Mouse (Mus musculus) liver, embryonic 14.5 days (tissue): ENCODE measurements around the gene Megf11. TPM values are rescaled to one million over a fixed set of nuclear protein-coding genes. Genes with fewer than 3 reads are reported as not detected.
A peak's percentile ranks its signal among the peaks of the same experiment; 100 is the strongest.

Experiments
- ATAC-seq: fragments of 200-750 bp; cut with Nextera tagmentation; 2 replicates; pipeline ENCODE4 v1.8.0; 2017; ENCODE audit warnings: moderate number of reproducible peaks, mild to moderate bottlenecking, moderate library complexity; ENCODE audit not compliant: insufficient read depth
- DNase-seq, 3 experiments: peaks; one replicate each; pipeline ENCODE4 v3.0.0-alpha.2; 2012 to 2013; ENCODE audit warnings: low read depth in 3 of 3, low spot score in 3 of 3
- H3K27ac ChIP-seq: fragments of 300-500 bp; sonication (generic); 2 replicates; pipeline ENCODE4 v1.5.1; 2014; ENCODE audit warnings: moderate library complexity, mild to moderate bottlenecking, control low read depth, inconsistent platforms
- H3K27me3 ChIP-seq: fragments of 300-500 bp; sonication (generic); 2 replicates; pipeline ENCODE4 v1.6.1; 2014; ENCODE audit warnings: mild to moderate bottlenecking, low read length, moderate library complexity; ENCODE audit not compliant: control insufficient read depth, insufficient read depth
- H3K36me3 ChIP-seq: fragments of 300-500 bp; sonication (generic); replicated peaks from 2 replicates; pipeline ENCODE4 v1.6.1; 2014; ENCODE audit warnings: low read depth; ENCODE audit not compliant: control insufficient read depth, insufficient read depth
- H3K4me1 ChIP-seq, 2 experiments: fragments of 200-500 bp in 1 of 2; fragments of 300-500 bp in 1 of 2; sonication (generic) in 1 of 2; replicated peaks; 2 replicates each; pipeline ENCODE4 v1.6.1; 2012 to 2014; ENCODE audit warnings: antibody characterized with exemption in 1 of 2, inconsistent platforms in 1 of 2, low read length in 1 of 2; ENCODE audit not compliant: control insufficient read depth in 2 of 2, insufficient read depth in 2 of 2
- H3K4me2 ChIP-seq: fragments of 300-500 bp; sonication (generic); 2 replicates; pipeline ENCODE4 v1.6.1; 2014; ENCODE audit warnings: low read depth, mild to moderate bottlenecking, control low read depth, moderate library complexity
- H3K4me3 ChIP-seq, 2 experiments: fragments of 200-500 bp in 1 of 2; fragments of 300-500 bp in 1 of 2; sonication (generic) in 1 of 2; 2 replicates each; pipeline ENCODE4 v1.5.1; 2012 to 2014; ENCODE audit warnings: low read depth in 2 of 2, low read length in 2 of 2, mild to moderate bottlenecking in 2 of 2, control low read depth in 1 of 2, inconsistent platforms in 1 of 2, moderate library complexity in 1 of 2; ENCODE audit not compliant: insufficient read depth in 1 of 2
- H3K9ac ChIP-seq: fragments of 300-500 bp; sonication (generic); replicated peaks from 2 replicates; pipeline ENCODE4 v1.6.1; 2014; ENCODE audit warnings: mild to moderate bottlenecking, control low read depth, moderate library complexity
- H3K9me3 ChIP-seq: fragments of 300-500 bp; sonication (generic); 2 replicates; pipeline ENCODE4 v1.6.1; 2016; ENCODE audit warnings: low read length, mixed read lengths; ENCODE audit not compliant: control insufficient read depth
- CTCF ChIP-seq: IDR thresholded peaks from 2 replicates; pipeline ENCODE4 v1.5.1; 2016; ENCODE audit warnings: antibody characterized with exemption, low read depth, control low read depth
- EP300 ChIP-seq: IDR thresholded peaks from 2 replicates; pipeline ENCODE4 v1.6.1; 2016; ENCODE audit warnings: antibody characterized with exemption, low read depth
- WGBS: fragments of 180-500 bp; shearing (Covaris S2); extraction: QIAGEN DNeasy Blood & Tissue Kit; methylation state at CpG from one replicate; pipeline ENCODE4 v1.1.7; 2014; ENCODE audit not compliant: insufficient replicate concordance; 5-methylcytosine and 5-hydroxymethylcytosine counted together
- polyA plus RNA-seq, 2 experiments: library from polyadenylated mRNA; depleted of rRNA in 1 of 2; stranded (reverse) in 1 of 2; unstranded in 1 of 2; fragments of >200 nt; fragmentation: Nextera tagmentation in 1 of 2; extraction: Ambion mirVana in 1 of 2; gene quantifications; 2 replicates each; pipeline versions ENCODE4 v1.2.1 to v1.2.3; 2012 to 2014

Megf11 gene
- polyA plus RNA-seq, 2 experiments, result 0.18 to 0.28 TPM

- no peaks in the 10 kb centered on the region for H3K36me3 ChIP-seq
- peaks cover 33% of the 10 kb centered on the region for H3K27me3 ChIP-seq
- no peak for TF ChIP-seq EP300
- TF ChIP-seq CTCF, result no peak
- whole genome bisulfite sequencing, result 44% methylated on average over 7 of the region's 7 CpGs
- H3K9ac ChIP-seq, result no peak overlapping the region
- ATAC-seq (no peak), DNase-seq (no peak)
- no peak overlapping the region for H3K4me3 ChIP-seq
- no peaks in the 10 kb centered on the region for H3K9me3 ChIP-seq
- H3K4me1 ChIP-seq, result no peaks in the 10 kb centered on the region
- no peak overlapping the region for H3K27ac ChIP-seq
- H3K4me2 ChIP-seq, result no peak overlapping the region
Measured at GRCm38 (mm10) chr9:64389576-64390292, 4.3 kb downstream of the Megf11 start.

DNA sequence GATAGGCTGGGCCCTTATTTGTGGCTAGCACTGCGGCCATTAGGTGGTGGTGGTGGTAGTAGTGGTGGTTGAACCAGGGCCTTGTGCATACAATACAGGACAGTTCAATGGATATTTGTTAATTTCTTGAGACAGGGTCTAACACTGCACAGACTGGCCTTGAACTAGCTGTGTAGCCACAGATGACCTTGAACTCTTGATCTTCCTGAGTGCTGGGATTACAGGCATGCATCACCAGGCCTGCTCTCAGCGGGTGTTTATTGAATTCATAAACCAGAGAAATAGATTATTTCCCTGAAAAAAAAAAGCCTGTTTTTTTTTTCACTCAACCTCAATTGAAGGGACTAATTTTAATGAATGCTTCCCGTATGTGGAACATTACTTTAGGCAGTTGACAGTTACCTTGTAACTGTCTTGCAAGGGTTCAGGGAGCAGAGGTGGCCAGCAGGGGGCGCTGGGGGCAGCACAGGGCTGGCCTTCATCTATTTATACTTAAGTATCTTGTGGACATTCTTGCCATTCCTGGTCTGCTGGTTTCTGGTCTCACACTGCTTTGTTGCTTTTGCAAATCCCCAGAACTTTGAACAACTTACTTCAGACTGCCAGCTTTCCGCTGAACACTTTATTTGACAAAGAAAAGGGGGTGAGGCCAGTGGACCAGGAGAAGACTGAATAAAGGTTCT lies 8.6 kb downstream of the Megf11 start:
- ATAC-seq, result no peak
- peak; percentile 94 for TF ChIP-seq CTCF
- no peak for TF ChIP-seq EP300

DNA sequence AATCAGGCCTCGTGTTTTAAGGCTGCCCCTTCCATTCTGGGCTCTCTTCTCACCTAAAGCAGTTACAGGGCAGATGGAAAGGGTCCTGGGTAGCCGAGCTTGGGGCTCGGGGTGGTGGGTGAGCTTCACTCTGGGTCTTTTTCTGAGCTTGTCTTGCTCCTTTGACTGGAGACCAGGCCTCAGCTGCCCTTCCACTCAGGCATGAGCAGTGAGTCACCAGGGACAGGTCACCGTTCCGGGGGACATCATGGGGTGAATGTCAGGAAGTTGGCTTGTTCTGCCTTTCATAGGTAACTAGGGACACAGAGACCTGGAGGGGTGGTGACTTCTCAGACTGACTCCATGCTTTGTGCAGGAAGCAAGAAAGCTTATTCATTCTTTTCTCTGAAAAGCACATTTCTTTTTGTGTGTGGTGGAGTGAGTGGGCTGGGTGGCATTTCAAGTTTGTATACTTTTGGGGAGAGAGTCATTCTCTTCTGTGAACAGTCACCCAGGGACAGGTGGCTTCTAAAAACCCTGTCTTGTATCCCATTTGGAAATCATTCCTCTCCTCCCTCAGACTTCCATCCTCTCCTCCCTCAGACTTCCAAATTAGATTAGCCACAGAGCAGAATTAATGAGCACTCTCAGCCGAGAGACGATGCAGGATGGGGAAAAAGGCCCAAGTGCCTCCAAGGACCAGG lies 10.0 kb downstream of the Megf11 start:
- H3K9me3 ChIP-seq, result no peaks in the 10 kb centered on the region
- no peak overlapping the region for H3K4me3 ChIP-seq
- DNase-seq, result no peak
- no peak for TF ChIP-seq EP300
- TF ChIP-seq CTCF, result no peak
- no peaks in the 10 kb centered on the region for H3K36me3 ChIP-seq
- no peak for ATAC-seq
- no peak overlapping the region for H3K27ac ChIP-seq
- no peaks in the 10 kb centered on the region; the same call in 1 of the 2 replicates for H3K27me3 ChIP-seq
- H3K4me2 ChIP-seq, result no peak overlapping the region
- peaks cover 0 to 2% of the 10 kb centered on the region in 2 experiments; a peak in 1 of 4 replicates for H3K4me1 ChIP-seq
- H3K9ac ChIP-seq, result no peak overlapping the region
- 62% methylated on average over 7 of the region's 7 CpGs for WGBS

More for the DNA sequence above, 8.6 kb downstream of the Megf11 start:
- H3K4me1 ChIP-seq, result peaks cover 0 to 2% of the 10 kb centered on the region in 2 experiments; a peak in 1 of 4 replicates
- no peak overlapping the region for H3K9ac ChIP-seq
- H3K9me3 ChIP-seq, result no peaks in the 10 kb centered on the region
- no peak overlapping the region for H3K4me2 ChIP-seq
- H3K27ac ChIP-seq, result no peak overlapping the region
- peak; percentile 23 to 37 (median 30) for DNase-seq
- no peaks in the 10 kb centered on the region for H3K36me3 ChIP-seq
- no peaks in the 10 kb centered on the region; the same call in 1 of the 2 replicates for H3K27me3 ChIP-seq
- 41% methylated on average over 5 of the region's 5 CpGs for WGBS
- no peak overlapping the region for H3K4me3 ChIP-seq

GRCm38 (mm10) chr9:64397108-64397507 lies 11.7 kb downstream of the Megf11 start:
- Histone ChIP-seq H3K4me1 (peaks cover 0 to 2% of the 10 kb centered on the region in 2 experiments; a peak in 1 of 4 replicates), H3K27ac (no peak overlapping the region), H3K9me3 (no peaks in the 10 kb centered on the region), H3K36me3 (no peaks in the 10 kb centered on the region), H3K4me3 (no peak overlapping the region), H3K9ac (no peak overlapping the region; the same call in 1 of the 2 replicates), H3K4me2 (no peak overlapping the region), H3K27me3 (no peaks in the 10 kb centered on the region)
- TF ChIP-seq EP300, result no peak
- peak; percentile 76 for TF ChIP-seq CTCF
- WGBS, result 0% methylated on average over 1 of the region's 1 CpGs
- DNase-seq (peak; percentile 34 to 50 (median 36)), ATAC-seq (peak; percentile 33; the same call in 1 of the 2 replicates)

GRCm38 (mm10) chr9:64399121-64399520 lies 13.7 kb downstream of the Megf11 start:
- Histone ChIP-seq H3K27me3 (no peaks in the 10 kb centered on the region), H3K4me3 (no peak overlapping the region), H3K9me3 (no peaks in the 10 kb centered on the region), H3K4me2 (no peak overlapping the region), H3K4me1 (peaks cover 0 to 2% of the 10 kb centered on the region in 2 experiments; a peak in 1 of 4 replicates), H3K27ac (no peak overlapping the region), H3K9ac (no peak overlapping the region), H3K36me3 (no peaks in the 10 kb centered on the region)
- no peak for ATAC-seq
- TF ChIP-seq CTCF (no peak), EP300 (no peak)
- DNase-seq, result no peak
- WGBS, result 54% methylated on average over 8 of the region's 8 CpGs
